Mouse (Mus musculus) myocyte (in vitro differentiated cells): ENCODE data around the gene Rgsl1. TPM values are rescaled to one million over a fixed set of nuclear protein-coding genes. Genes with fewer than 3 reads are reported as not detected.
A peak's percentile ranks its signal among the peaks of the same experiment; 100 is the strongest.

Source experiments
- H3K27me3 ChIP-seq: one replicate; pipeline ENCODE4 v1.6.1; 2011; ENCODE audit not compliant: control insufficient read depth, insufficient read depth, insufficient read length
- H3K36me3 ChIP-seq: one replicate; pipeline ENCODE4 v1.6.1; 2011; ENCODE audit not compliant: control insufficient read depth, insufficient read depth
- H3K4me2 ChIP-seq: one replicate; pipeline ENCODE4 v1.6.1; 2011; ENCODE audit warnings: low read depth, control low read depth
- H3K4me3 ChIP-seq: one replicate; pipeline ENCODE4 v1.5.1; 2011; ENCODE audit warnings: mild to moderate bottlenecking, control low read depth, moderate library complexity
- H3K79me2 ChIP-seq: one replicate; pipeline ENCODE4 v1.6.1; 2011; ENCODE audit not compliant: control insufficient read depth, insufficient read depth
- H3ac ChIP-seq: one replicate; pipeline ENCODE4 v1.6.1; 2011; ENCODE audit not compliant: control insufficient read depth, insufficient read length
- CEBPB ChIP-seq: IDR thresholded peaks from 2 replicates; pipeline ENCODE4 v1.6.1; 2011; ENCODE audit warnings: mild to moderate bottlenecking, moderate library complexity; ENCODE audit not compliant: poor library complexity, insufficient read depth, severe bottlenecking
- E2F4 ChIP-seq: IDR thresholded peaks from one replicate; pipeline ENCODE4 v1.6.1; 2011; ENCODE audit warnings: mild to moderate bottlenecking, control low read depth, moderate library complexity; ENCODE audit not compliant: insufficient read depth
- MAX ChIP-seq: IDR thresholded peaks from one replicate; pipeline ENCODE4 v1.6.1; 2011; ENCODE audit warnings: low read depth, mild to moderate bottlenecking, control low read depth
- MYOD1 ChIP-seq, 3 experiments: IDR thresholded peaks; one replicate each; pipeline ENCODE4 v1.6.1; 2011; ENCODE audit warnings: control low read depth in 2 of 3, low read depth in 2 of 3, mild to moderate bottlenecking in 2 of 3, moderate library complexity in 1 of 3; ENCODE audit not compliant: insufficient read length in 2 of 3, control insufficient read depth in 1 of 3
- MYOG ChIP-seq, 3 experiments: IDR thresholded peaks; one replicate each; pipeline ENCODE4 v1.6.1; 2011; ENCODE audit warnings: control low read depth in 2 of 3, low read depth in 2 of 3, mild to moderate bottlenecking in 2 of 3; ENCODE audit not compliant: insufficient read length in 2 of 3, control insufficient read depth in 1 of 3, insufficient read depth in 1 of 3
- POLR2A ChIP-seq: IDR thresholded peaks from one replicate; pipeline ENCODE4 v1.6.1; 2011; ENCODE audit warnings: low read depth, mild to moderate bottlenecking, control low read depth, moderate library complexity; ENCODE audit not compliant: insufficient read length
- POLR2AphosphoS2 ChIP-seq: IDR thresholded peaks from one replicate; pipeline ENCODE4 v1.6.1; 2011; ENCODE audit warnings: low read depth, control low read depth; ENCODE audit not compliant: insufficient read length
- REST ChIP-seq: IDR thresholded peaks from one replicate; pipeline ENCODE4 v1.6.1; 2011; ENCODE audit warnings: mild to moderate bottlenecking, control low read depth, moderate library complexity; ENCODE audit not compliant: insufficient read depth, insufficient read length
- SRF ChIP-seq: IDR thresholded peaks from one replicate; pipeline ENCODE4 v1.6.1; 2011; ENCODE audit warnings: low read depth; ENCODE audit not compliant: control insufficient read depth, insufficient read length
- TCF12 ChIP-seq: IDR thresholded peaks from one replicate; pipeline ENCODE4 v1.6.1; 2011; ENCODE audit warnings: mild to moderate bottlenecking, control low read depth; ENCODE audit not compliant: poor library complexity, insufficient read depth, severe bottlenecking
- TCF3 ChIP-seq: IDR thresholded peaks from one replicate; pipeline ENCODE4 v1.6.1; 2011; ENCODE audit warnings: low read depth, control low read depth; ENCODE audit not compliant: insufficient read length
- USF1 ChIP-seq: IDR thresholded peaks from one replicate; pipeline ENCODE4 v1.6.1; 2011; ENCODE audit warnings: low read depth, mild to moderate bottlenecking, control low read depth, moderate library complexity
- polyA plus RNA-seq: library from polyadenylated mRNA; unstranded; fragments of >200 nt; fragmentation: generic; extraction: Trizol; gene quantifications from one replicate; pipeline ENCODE4 v1.2.1, GENCODE M21; 2012; ENCODE audit warnings: missing spikeins

Rgsl1 gene
- polyA plus RNA-seq, 1 experiment = not detected

GRCm38 (mm10) chr1:153749211-153749801 lies 94.6 kb downstream of the Rgsl1 start, which contains the start of gene Rnasel:
Gene Rnasel, plus strand, starts transcription at chr1:153749426.
- peaks cover 2% of the 10 kb centered on the region for H3K27me3 ChIP-seq
- H3K4me2 ChIP-seq = peak within 1 kb of the TSS; percentile 79

GRCm38 (mm10) chr1:153748549-153748948 lies 95.4 kb downstream of the Rgsl1 start:
- TF ChIP-seq USF1 = peak; percentile 60
- peak in 2 of 3 experiments; percentile 9 to 53 for TF ChIP-seq MYOD1 (IDR thresholded peaks at IDR 0.05; ENCODE audit: control insufficient read depth in 1 of 3, insufficient read length in 2 of 3, low read depth in 2 of 3)
- peak in 1 of 3 experiments; percentile 67 for TF ChIP-seq MYOG (IDR thresholded peaks at IDR 0.05; ENCODE audit: control insufficient read depth in 1 of 3, insufficient read depth in 1 of 3, insufficient read length in 2 of 3, low read depth in 2 of 3)
- no peak for TF ChIP-seq POLR2A
- no peaks in the 10 kb centered on the region for H3K27me3 ChIP-seq
- H3K79me2 ChIP-seq = no peaks in the 10 kb centered on the region
- H3K4me2 ChIP-seq = peak overlapping the region; percentile 79
- no peak overlapping the region for H3ac ChIP-seq
- no peak overlapping the region for H3K4me3 ChIP-seq
- no peaks in the 10 kb centered on the region for H3K36me3 ChIP-seq

More at GRCm38 (mm10) chr1:153749211-153749801, 94.6 kb downstream of the Rgsl1 start, which contains the start of gene Rnasel:
- Histone ChIP-seq H3K79me2 (no peaks in the 10 kb centered on the region), H3K36me3 (no peaks in the 10 kb centered on the region), H3ac (no peak within 1 kb of the TSS), H3K4me3 (peak within 1 kb of the TSS; percentile 5)
- no peak for TF ChIP-seq E2F4
- TF ChIP-seq SRF = no peak
- TF ChIP-seq USF1 = no peak
- TF ChIP-seq TCF12 = no peak
- TF ChIP-seq POLR2AphosphoS2 = no peak
- TF ChIP-seq MYOD1 (IDR thresholded peaks at IDR 0.05; ENCODE audit: control insufficient read depth in 1 of 3, insufficient read length in 2 of 3, low read depth in 2 of 3) = no peak
- TF ChIP-seq MYOG (IDR thresholded peaks at IDR 0.05; ENCODE audit: control insufficient read depth in 1 of 3, insufficient read depth in 1 of 3, insufficient read length in 2 of 3, low read depth in 2 of 3) = no peak

GRCm38 (mm10) chr1:153747861-153748530 lies 95.9 kb downstream of the Rgsl1 start:
- Histone ChIP-seq H3ac (no peak overlapping the region), H3K4me2 (peak overlapping the region; percentile 79), H3K27me3 (no peaks in the 10 kb centered on the region), H3K36me3 (peaks cover 3% of the 10 kb centered on the region), H3K4me3 (no peak overlapping the region), H3K79me2 (no peaks in the 10 kb centered on the region)
- TF ChIP-seq MYOG (IDR thresholded peaks at IDR 0.05; ENCODE audit: control insufficient read depth in 1 of 3, insufficient read depth in 1 of 3, insufficient read length in 2 of 3, low read depth in 2 of 3) (no peak), REST (no peak), POLR2A (no peak), USF1 (no peak), POLR2AphosphoS2 (no peak), E2F4 (no peak), CEBPB (no peak), TCF3 (no peak), TCF12 (no peak), MYOD1 (IDR thresholded peaks at IDR 0.05; ENCODE audit: control insufficient read depth in 1 of 3, insufficient read length in 2 of 3, low read depth in 2 of 3) (no peak), MAX (no peak), SRF (no peak)

GRCm38 (mm10) chr1:153746728-153747127 lies 97.2 kb downstream of the Rgsl1 start:
- no peaks in the 10 kb centered on the region for H3K79me2 ChIP-seq

More at GRCm38 (mm10) chr1:153746728-153747127, 97.2 kb downstream of the Rgsl1 start:
- Histone ChIP-seq H3K27me3 (no peaks in the 10 kb centered on the region), H3ac (no peak overlapping the region), H3K4me3 (no peak overlapping the region), H3K36me3 (peaks cover 3% of the 10 kb centered on the region), H3K4me2 (no peak overlapping the region)
- TF ChIP-seq USF1 = no peak
- TF ChIP-seq POLR2AphosphoS2 = no peak
- TF ChIP-seq MYOG (IDR thresholded peaks at IDR 0.05; ENCODE audit: control insufficient read depth in 1 of 3, insufficient read depth in 1 of 3, insufficient read length in 2 of 3, low read depth in 2 of 3) = no peak
- TF ChIP-seq CEBPB = no peak
- TF ChIP-seq TCF3 = no peak
- no peak for TF ChIP-seq MYOD1 (IDR thresholded peaks at IDR 0.05; ENCODE audit: control insufficient read depth in 1 of 3, insufficient read length in 2 of 3, low read depth in 2 of 3)
- no peak for TF ChIP-seq POLR2A
- TF ChIP-seq MAX = no peak
- no peak for TF ChIP-seq E2F4
- no peak for TF ChIP-seq SRF
- TF ChIP-seq TCF12 = no peak
- no peak for TF ChIP-seq REST
